Mouse (Mus musculus): ENCODE measurements at regions not wholly inside any gene's neighbourhood (a gene's known extent, or its start where the extent isn't known, plus 50 kb on each side); places are given as distances from the start of the nearest gene placed in this dataset.

GRCm38 (mm10) chr1:169602122-169602521, 53.2 kb upstream of the Rgs5 start:
- H3K4me3 ChIP-seq = no peak overlapping the region
- intact Hi-C loops (cut with DNase I) = no loop called here
- TF ChIP-seq CTCF (IDR thresholded peaks at IDR 0.05) = no peak
- H3K27ac ChIP-seq = no peak overlapping the region
- no peak for DNase-seq

- TF ChIP-seq CTCF (IDR thresholded peaks at IDR 0.05) = no peak
- H3K4me3 ChIP-seq = no peak overlapping the region
- no peak overlapping the region for H3K27ac ChIP-seq
- intact Hi-C loops (cut with DNase I) = no loop called here
- no peak for DNase-seq
Observed at GRCm38 (mm10) chr1:169594470-169594869, 60.8 kb upstream of the Rgs5 start.

GRCm38 (mm10) chr1:169586361-169586760, 55.1 kb upstream of the Nuf2 start:
- peak overlapping the region; percentile 24; the same call in 1 of the 2 replicates for H3K27ac ChIP-seq
- no peak for TF ChIP-seq CTCF (IDR thresholded peaks at IDR 0.05)

DNA sequence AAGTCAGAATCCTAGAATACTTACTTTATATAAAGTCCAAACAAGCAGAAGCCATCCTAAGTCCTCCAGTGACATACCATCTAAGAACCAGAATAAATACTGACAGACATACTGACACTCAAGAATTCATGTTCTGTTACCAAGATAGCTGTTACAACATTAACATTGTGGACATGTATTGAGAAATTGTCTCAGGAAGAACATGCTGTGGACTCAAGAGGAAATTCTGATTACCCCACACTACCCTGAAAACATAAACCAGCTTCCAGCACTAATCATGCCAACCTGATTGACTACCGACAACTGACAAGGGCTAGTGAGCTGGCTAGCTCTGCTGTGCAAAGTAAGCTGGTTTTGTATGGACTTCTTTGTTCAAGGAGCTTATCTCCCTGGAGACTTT, 51.1 kb upstream of the Nuf2 start:
- DNase-seq = no peak

More at GRCm38 (mm10) chr1:169586361-169586760, 55.1 kb upstream of the Nuf2 start:
- no peak for DNase-seq
- H3K4me3 ChIP-seq = no peak overlapping the region
- intact Hi-C loops (cut with DNase I) = no loop called here

More for the DNA sequence above, 51.1 kb upstream of the Nuf2 start:
- Histone ChIP-seq H3K27ac (no peak overlapping the region), H3K4me3 (no peak overlapping the region)
- TF ChIP-seq CTCF (IDR thresholded peaks at IDR 0.05) = no peak
- intact Hi-C loops (cut with DNase I) = no loop called here

Data from gastrocnemius, adult 2 months (tissue).